Mouse (Mus musculus) heart, adult 18-20 months (tissue): ENCODE results near the gene H1fx. TPM values are rescaled to one million over a fixed set of nuclear protein-coding genes. Genes with fewer than 3 reads are reported as not detected.
"Not testable (repeated sequence)": the region's sequence is repeated elsewhere in the genome, so short reads cannot be mapped to it uniquely, and the experiment has no call there.

Experiments used
- DNase-seq, 2 experiments: peaks; one replicate each; pipeline ENCODE4 v3.0.0; 2021 to 2022; ENCODE audit warnings: mixed read lengths in 1 of 2
- long read RNA-seq, 2 experiments: library from polyadenylated mRNA; stranded (forward); transcript quantifications; one replicate each; pipeline ENCODE4 v2.0.0; 2021
- total RNA-seq, 2 experiments: library from RNA; stranded (reverse); gene quantifications; 2 replicates each; pipeline ENCODE4 v1.2.3; 2021

H1fx gene
- total RNA-seq: 1 to 10 TPM in 1 of 2 experiments, under 1 TPM in 1; 0.94 to 1.1 TPM
- long read RNA-seq, experiment 1: 0 reads
- long read RNA-seq, experiment 2, partial matches to known transcripts: 0 of 1 reads
- long read RNA-seq, experiment 2, other reads (novel, unspliced or antisense): 0 of 1 reads

- peak; percentile 52 to 65 for DNase-seq
Measured at GRCm38 (mm10) chr6:87981547-87982256, at the start of gene H1fx. H1fx (minus strand) TSS chr6:87981637.

GRCm38 (mm10) chr6:88030432-88030831 lies 49.0 kb upstream of the H1fx start:
- no peak for DNase-seq

- DNase-seq: no peak
Measured at GRCm38 (mm10) chr6:88027390-88027789, 46.0 kb upstream of the H1fx start.

GRCm38 (mm10) chr6:88023316-88023890 lies 42.0 kb upstream of the H1fx start:
- DNase-seq: no peak

- no peak for DNase-seq
Measured at GRCm38 (mm10) chr6:88019154-88019553, 37.7 kb upstream of the H1fx start.

- DNase-seq: no peak
Measured at GRCm38 (mm10) chr6:88017821-88018220, 36.4 kb upstream of the H1fx start.

- no peak for DNase-seq
Measured at GRCm38 (mm10) chr6:88015797-88016196, 34.4 kb upstream of the H1fx start.

- no peak for DNase-seq
Measured at GRCm38 (mm10) chr6:88013456-88013855, 32.0 kb upstream of the H1fx start.

- DNase-seq: no peak
Measured at GRCm38 (mm10) chr6:88012601-88013000, 31.2 kb upstream of the H1fx start.

- not testable (repeated sequence) for DNase-seq
Measured at GRCm38 (mm10) chr6:88011106-88011505, 29.7 kb upstream of the H1fx start.

- DNase-seq: no peak
Measured at GRCm38 (mm10) chr6:88009209-88009608, 27.8 kb upstream of the H1fx start.

GRCm38 (mm10) chr6:88004773-88005172 lies 23.3 kb upstream of the H1fx start:
- not testable (repeated sequence) for DNase-seq

GRCm38 (mm10) chr6:88003439-88003838 lies 22.0 kb upstream of the H1fx start:
- DNase-seq: no peak

- no peak for DNase-seq
Measured at GRCm38 (mm10) chr6:87998358-87998757, 16.9 kb upstream of the H1fx start.

- peak; percentile 72 to 89 for DNase-seq
Measured at GRCm38 (mm10) chr6:87997706-87998265, 16.3 kb upstream of the H1fx start.

GRCm38 (mm10) chr6:87996606-87997005 lies 15.2 kb upstream of the H1fx start:
- DNase-seq: no peak

- DNase-seq: no peak
Measured at GRCm38 (mm10) chr6:87995519-87995918, 14.1 kb upstream of the H1fx start.

GRCm38 (mm10) chr6:87993790-87994571 lies 12.5 kb upstream of the H1fx start:
- no peak for DNase-seq

- DNase-seq: peak; percentile 64 to 79
Measured at GRCm38 (mm10) chr6:87992733-87993132, 11.3 kb upstream of the H1fx start.

- DNase-seq: no peak
Measured at GRCm38 (mm10) chr6:87991886-87992285, 10.4 kb upstream of the H1fx start.

- DNase-seq: no peak
Measured at GRCm38 (mm10) chr6:87991216-87991615, 9.8 kb upstream of the H1fx start.

- DNase-seq: no peak
Measured at GRCm38 (mm10) chr6:87982506-87982905, 1.1 kb upstream of the H1fx start.
